Mouse (Mus musculus): Measurements from ENCODE around the gene Atg16l2.

DNA sequence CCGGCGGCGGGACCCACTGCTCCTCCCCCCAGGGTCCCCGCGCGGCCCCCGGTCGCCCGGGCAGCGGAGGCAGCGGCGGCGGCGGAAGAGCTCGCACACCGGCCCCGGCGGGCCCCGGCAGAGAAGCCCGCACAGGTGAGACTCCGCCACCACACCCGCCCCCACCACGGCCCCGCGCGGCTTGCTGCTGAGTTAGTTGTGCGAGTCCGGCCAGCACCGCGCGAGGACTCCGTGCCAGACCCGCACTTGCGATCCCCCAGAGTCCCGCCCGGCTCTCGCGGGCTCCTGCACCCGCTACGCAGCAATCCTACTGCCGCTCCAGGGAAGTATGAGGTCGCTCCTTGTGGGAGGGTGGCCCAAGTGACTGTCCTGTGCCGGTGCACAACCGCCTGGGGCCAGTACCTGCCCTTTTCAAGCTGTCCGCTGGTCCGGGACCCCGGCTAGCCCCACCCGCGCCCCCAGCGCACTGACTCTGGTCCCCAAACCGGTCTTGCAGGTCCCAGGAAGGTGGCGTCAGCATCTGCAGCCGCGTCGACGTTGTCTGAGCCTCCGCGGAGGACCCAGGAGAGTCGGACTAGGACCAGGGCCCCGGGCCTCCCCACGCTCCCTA, 19.3 kb upstream of the Atg16l2 start:
- TF ChIP-seq TCF12 (IDR thresholded peaks at IDR 0.05; ENCODE audit: insufficient read depth, poor library complexity, severe bottlenecking): no peak
- no peak for TF ChIP-seq REST (IDR thresholded peaks at IDR 0.05; ENCODE audit: insufficient read depth, insufficient read length)

Data from myocyte (in vitro differentiated cells).